Mouse (Mus musculus): Measurements from ENCODE around the gene Vmn2r52. TPM values are rescaled to one million over a fixed set of nuclear protein-coding genes. Genes with fewer than 3 reads are reported as not detected.
"Not testable (repeated sequence)": the region's sequence is repeated elsewhere in the genome, so short reads cannot be mapped to it uniquely, and the experiment has no call there.

Gene Vmn2r52
- not detected in 2 replicates for polyA plus RNA-seq (2012; rRNA removed)

GRCm38 (mm10) chr7:10176473-10176872 is at the start of gene Vmn2r52:
Gene Vmn2r52 (minus strand): TSS chr7:10176573.
- DNase-seq (ENCODE audit: extremely low spot score in 1 of 2, low spot score in 1 of 2): no peak

- not testable (repeated sequence) for DNase-seq (ENCODE audit: extremely low spot score in 1 of 2, low spot score in 1 of 2)
Observed at GRCm38 (mm10) chr7:10105641-10106040, 70.7 kb downstream of the Vmn2r52 start, which contains the start of gene Vmn2r51. Gene Vmn2r51 (minus strand): TSS chr7:10105741.

Other genes with a start within 250 kb of the Vmn2r52 start
- not detected in 2 replicates for gene Vmn2r48, start 223.0 kb downstream of the Vmn2r52 start, polyA plus RNA-seq (2012; rRNA removed)
- not detected in 2 replicates for gene Vmn2r49, start 184.3 kb downstream of the Vmn2r52 start, polyA plus RNA-seq (2012; rRNA removed)
- not detected in 2 replicates for gene Vmn2r50, start 123.3 kb downstream of the Vmn2r52 start, polyA plus RNA-seq (2012; rRNA removed)
- gene Vmn2r51, start 70.8 kb downstream of the Vmn2r52 start, polyA plus RNA-seq (2012; rRNA removed): not detected in 2 replicates
- not detected in 2 replicates for gene Vmn1r66, start 101.4 kb upstream of the Vmn2r52 start, polyA plus RNA-seq (2012; rRNA removed)

All from frontal cortex, adult 2 months (tissue).